Mouse (Mus musculus) liver, postnatal 0 days (tissue): ENCODE results near the gene Grik4.

Experiments
- CTCF ChIP-seq: sonication (generic); IDR thresholded peaks from 2 replicates; pipeline ENCODE4 v1.5.1; 2016; ENCODE audit warnings: antibody characterized with exemption, low read depth
- EP300 ChIP-seq: IDR thresholded peaks from 2 replicates; pipeline ENCODE4 v1.6.1; 2016; ENCODE audit warnings: antibody characterized with exemption, low read depth, mild to moderate bottlenecking

GRCm38 (mm10) chr9:42533491-42533890, 410.8 kb downstream of the Grik4 start:
- TF ChIP-seq CTCF (no peak), EP300 (no peak)
